Mouse (Mus musculus) midbrain, embryonic 15.5 days (tissue): ENCODE data around the gene Tmco1. TPM values are rescaled to one million over a fixed set of nuclear protein-coding genes. Genes with fewer than 3 reads are reported as not detected.

Experiments
- ATAC-seq: fragments of 200-750 bp; cut with Nextera tagmentation; replicated peaks from 2 replicates; pipeline ENCODE4 v1.8.0; 2017; ENCODE audit warnings: moderate TSS enrichment
- H3K27ac ChIP-seq: fragments of 300-500 bp; sonication (generic); 2 replicates; pipeline ENCODE4 v1.5.1; 2015; ENCODE audit warnings: mild to moderate bottlenecking, inconsistent platforms
- H3K27me3 ChIP-seq: fragments of 300-500 bp; sonication (generic); replicated peaks from 2 replicates; pipeline ENCODE4 v1.6.1; 2015; ENCODE audit warnings: inconsistent platforms
- H3K36me3 ChIP-seq: fragments of 300-500 bp; sonication (generic); replicated peaks from 2 replicates; pipeline ENCODE4 v1.6.1; 2015; ENCODE audit warnings: inconsistent platforms
- H3K4me1 ChIP-seq: fragments of 300-500 bp; sonication (generic); 2 replicates; pipeline ENCODE4 v1.6.1; 2015; ENCODE audit warnings: inconsistent platforms
- H3K4me2 ChIP-seq: fragments of 300-500 bp; sonication (generic); 2 replicates; pipeline ENCODE4 v1.6.1; 2015; ENCODE audit warnings: inconsistent platforms, mild to moderate bottlenecking, moderate library complexity
- H3K4me3 ChIP-seq: fragments of 300-500 bp; sonication (generic); 2 replicates; pipeline ENCODE4 v1.5.1; 2015; ENCODE audit warnings: mild to moderate bottlenecking, inconsistent platforms
- H3K9ac ChIP-seq: fragments of 300-500 bp; sonication (generic); 2 replicates; pipeline ENCODE4 v1.6.1; 2015; ENCODE audit warnings: mild to moderate bottlenecking, inconsistent platforms
- H3K9me3 ChIP-seq: fragments of 300-500 bp; sonication (generic); 2 replicates; pipeline ENCODE4 v1.6.1; 2016; ENCODE audit warnings: inconsistent platforms
- WGBS: fragments of 180-500 bp; shearing (Covaris S2); methylation state at CpG from one replicate; pipeline ENCODE4 v1.1.7; 2015; ENCODE audit warnings: mixed read lengths; 5-methylcytosine and 5-hydroxymethylcytosine counted together
- microRNA-seq: library from miRNA; unstranded; fragments of <30 nt; microRNA quantifications from one replicate; pipeline ENCODE4, GENCODE M21; 2016
- polyA plus RNA-seq: library from polyadenylated mRNA; unstranded; fragments of >200 nt; fragmentation: Nextera tagmentation; extraction: Ambion mirVana; gene quantifications from 2 replicates; pipeline ENCODE4 v1.2.1, GENCODE M21; 2015

Tmco1 gene
- polyA plus RNA-seq, 1 experiment from 2014 or later, result 70.6 TPM

GRCm38 (mm10) chr1:167383178-167383577 lies 75.0 kb downstream of the Tmco1 start:
- no peaks in the 10 kb centered on the region for H3K4me1 ChIP-seq
- H3K9ac ChIP-seq, result no peak overlapping the region
- no peaks in the 10 kb centered on the region for H3K27me3 ChIP-seq
- no peak for ATAC-seq
- no peaks in the 10 kb centered on the region for H3K9me3 ChIP-seq
- H3K4me3 ChIP-seq, result no peak overlapping the region
- H3K36me3 ChIP-seq, result no peaks in the 10 kb centered on the region
- H3K27ac ChIP-seq, result no peak overlapping the region
- no peak overlapping the region for H3K4me2 ChIP-seq
- WGBS, result 86% methylated on average over 5 of the region's 5 CpGs

Small RNA genes within 50 kb of the gene (microRNA-seq; reads per million reads assigned to microRNA genes)
- gene Gm25911, result 0.92 reads per million
- not detected for gene Mir6347

Other genes with a start within 250 kb of the Tmco1 start
- gene Uck2, start 23.1 kb upstream of the Tmco1 start, polyA plus RNA-seq, result 50.1 and 50.9 TPM in 2 replicates
- gene Aldh9a1, start 41.6 kb downstream of the Tmco1 start, polyA plus RNA-seq, result 33.4 and 37.1 TPM in 2 replicates
- gene Mgst3, start 85.5 kb downstream of the Tmco1 start, polyA plus RNA-seq, result 138 and 142 TPM in 2 replicates
- not detected in 2 replicates for gene Lrrc52, start 158.4 kb downstream of the Tmco1 start, polyA plus RNA-seq